Mouse (Mus musculus) forebrain, embryonic 11.5 days (tissue): Measurements from ENCODE around the gene Brinp3. TPM values are rescaled to one million over a fixed set of nuclear protein-coding genes. Genes with fewer than 3 reads are reported as not detected.

Source experiments
- ATAC-seq: fragments of 200-750 bp; cut with Nextera tagmentation; replicated peaks from 2 replicates; pipeline ENCODE4 v1.8.0; 2017; ENCODE audit warnings: moderate TSS enrichment; ENCODE audit not compliant: low FRiP score
- DNase-seq: peaks from one replicate; pipeline ENCODE4 v3.0.0-alpha.2; 2017; ENCODE audit warnings: low spot score
- H3K27ac ChIP-seq: fragments of 300-500 bp; sonication (generic); 2 replicates; pipeline ENCODE4 v1.5.1; 2014; ENCODE audit warnings: low read depth, low read length
- H3K27me3 ChIP-seq: fragments of 300-500 bp; sonication (generic); 2 replicates; pipeline ENCODE4 v1.6.1; 2014; ENCODE audit warnings: mild to moderate bottlenecking, low read length, mixed read lengths; ENCODE audit not compliant: control insufficient read depth, insufficient read depth
- H3K36me3 ChIP-seq: fragments of 300-500 bp; sonication (generic); 2 replicates; pipeline ENCODE4 v1.6.1; 2014; ENCODE audit warnings: mild to moderate bottlenecking, low read length, moderate library complexity, mixed read lengths; ENCODE audit not compliant: control insufficient read depth, insufficient read depth
- H3K4me1 ChIP-seq: fragments of 300-500 bp; sonication (generic); replicated peaks from 2 replicates; pipeline ENCODE4 v1.6.1; 2014; ENCODE audit warnings: low read length, mixed read lengths; ENCODE audit not compliant: control insufficient read depth, insufficient read depth
- H3K4me2 ChIP-seq: fragments of 300-500 bp; sonication (generic); 2 replicates; pipeline ENCODE4 v1.6.1; 2014; ENCODE audit warnings: low read depth, mild to moderate bottlenecking, low read length, moderate library complexity, mixed read lengths; ENCODE audit not compliant: severe bottlenecking
- H3K4me3 ChIP-seq: fragments of 300-500 bp; sonication (generic); 2 replicates; pipeline ENCODE4 v1.5.1; 2014; ENCODE audit warnings: low read depth, low read length
- H3K9ac ChIP-seq: fragments of 300-500 bp; sonication (generic); 2 replicates; pipeline ENCODE4 v1.6.1; 2014; ENCODE audit warnings: low read length
- H3K9me3 ChIP-seq: fragments of 300-500 bp; sonication (generic); 2 replicates; pipeline ENCODE4 v1.6.1; 2016; ENCODE audit warnings: low read length, mixed read lengths; ENCODE audit not compliant: control insufficient read depth
- WGBS: fragments of 180-500 bp; shearing (Covaris S2); extraction: QIAGEN DNeasy Blood & Tissue Kit; methylation state at CpG from one replicate; pipeline ENCODE4 v1.1.7; 2014; 5-methylcytosine and 5-hydroxymethylcytosine counted together
- polyA plus RNA-seq: library from polyadenylated mRNA; unstranded; fragments of >200 nt; fragmentation: Nextera tagmentation; extraction: Ambion mirVana; gene quantifications from 2 replicates; pipeline ENCODE4 v1.2.1, GENCODE M21; 2014

Gene Brinp3
- polyA plus RNA-seq, 1 experiment from 2014 or later = 2.1 TPM

DNA sequence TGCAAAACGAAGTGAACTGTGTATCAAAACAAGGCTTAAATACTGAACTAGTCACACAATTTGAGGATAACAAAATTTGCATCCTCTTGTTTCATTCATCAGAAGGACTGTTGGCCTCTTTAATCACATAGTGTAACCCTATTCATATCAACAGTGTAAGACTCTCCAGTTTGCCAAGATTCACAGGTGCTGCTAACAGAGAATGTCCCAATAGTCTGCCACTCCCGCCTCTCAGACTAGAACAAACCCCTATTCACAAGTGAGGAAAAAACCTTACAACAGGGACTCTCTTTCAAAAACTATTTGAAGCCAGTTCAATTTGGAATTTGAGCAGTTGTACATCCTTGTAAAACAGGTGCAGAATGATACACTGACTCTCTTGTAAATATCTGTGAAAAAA is 349.5 kb downstream of the Brinp3 start:
- no peak overlapping the region for H3K9ac ChIP-seq
- 69% methylated on average over 2 of the region's 2 CpGs for WGBS
- no peak for DNase-seq

GRCm38 (mm10) chr1:146848892-146849291 is 354.3 kb downstream of the Brinp3 start:
- no peak for ATAC-seq
- 92% methylated on average over 3 of the region's 3 CpGs for WGBS

More for the DNA sequence above, 349.5 kb downstream of the Brinp3 start:
- ATAC-seq = no peak
- Histone ChIP-seq H3K4me2 (no peak overlapping the region), H3K4me3 (no peak overlapping the region), H3K4me1 (no peaks in the 10 kb centered on the region), H3K36me3 (no peaks in the 10 kb centered on the region), H3K9me3 (no peaks in the 10 kb centered on the region), H3K27me3 (no peaks in the 10 kb centered on the region), H3K27ac (no peak overlapping the region)

DNA sequence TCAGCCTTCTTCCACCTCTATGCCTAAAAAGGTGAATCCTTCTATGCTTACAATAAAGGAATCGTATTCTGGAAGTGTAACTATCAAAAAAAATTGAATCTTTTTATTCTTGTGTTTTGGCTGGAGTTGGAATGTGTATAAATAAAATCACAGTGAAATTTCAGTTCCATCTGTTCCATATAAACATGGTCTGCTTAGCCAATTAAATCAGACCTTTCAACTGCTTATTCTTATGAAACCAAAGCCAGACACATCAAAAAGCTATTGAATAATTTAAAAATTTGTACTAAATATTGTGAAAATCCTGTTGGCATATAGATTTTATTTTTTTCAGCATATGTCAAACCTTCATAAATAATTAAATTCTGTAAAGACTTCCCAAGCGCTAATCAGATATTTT is 355.6 kb downstream of the Brinp3 start:
- no peaks in the 10 kb centered on the region for H3K27me3 ChIP-seq

More at GRCm38 (mm10) chr1:146848892-146849291, 354.3 kb downstream of the Brinp3 start:
- no peak for DNase-seq
- no peak overlapping the region for H3K4me2 ChIP-seq
- H3K4me1 ChIP-seq = no peaks in the 10 kb centered on the region
- no peaks in the 10 kb centered on the region for H3K36me3 ChIP-seq
- no peak overlapping the region for H3K27ac ChIP-seq
- no peaks in the 10 kb centered on the region for H3K27me3 ChIP-seq
- no peaks in the 10 kb centered on the region for H3K9me3 ChIP-seq
- H3K4me3 ChIP-seq = no peak overlapping the region
- H3K9ac ChIP-seq = no peak overlapping the region

GRCm38 (mm10) chr1:146898636-146899035 is 404.1 kb downstream of the Brinp3 start:
- H3K9ac ChIP-seq = no peak overlapping the region
- no peaks in the 10 kb centered on the region for H3K4me1 ChIP-seq
- no peak for ATAC-seq
- H3K4me2 ChIP-seq = no peak overlapping the region
- no peaks in the 10 kb centered on the region for H3K27me3 ChIP-seq
- no peak overlapping the region for H3K27ac ChIP-seq
- H3K4me3 ChIP-seq = no peak overlapping the region
- DNase-seq = no peak
- no peaks in the 10 kb centered on the region for H3K9me3 ChIP-seq
- no peaks in the 10 kb centered on the region for H3K36me3 ChIP-seq

More for the DNA sequence above, 355.6 kb downstream of the Brinp3 start:
- Histone ChIP-seq H3K36me3 (no peaks in the 10 kb centered on the region), H3K9ac (no peak overlapping the region), H3K4me2 (no peak overlapping the region), H3K4me1 (no peaks in the 10 kb centered on the region), H3K4me3 (no peak overlapping the region), H3K9me3 (no peaks in the 10 kb centered on the region), H3K27ac (no peak overlapping the region)
- ATAC-seq (no peak), DNase-seq (no peak)
- 75% methylated on average over 2 of the region's 2 CpGs for WGBS

DNA sequence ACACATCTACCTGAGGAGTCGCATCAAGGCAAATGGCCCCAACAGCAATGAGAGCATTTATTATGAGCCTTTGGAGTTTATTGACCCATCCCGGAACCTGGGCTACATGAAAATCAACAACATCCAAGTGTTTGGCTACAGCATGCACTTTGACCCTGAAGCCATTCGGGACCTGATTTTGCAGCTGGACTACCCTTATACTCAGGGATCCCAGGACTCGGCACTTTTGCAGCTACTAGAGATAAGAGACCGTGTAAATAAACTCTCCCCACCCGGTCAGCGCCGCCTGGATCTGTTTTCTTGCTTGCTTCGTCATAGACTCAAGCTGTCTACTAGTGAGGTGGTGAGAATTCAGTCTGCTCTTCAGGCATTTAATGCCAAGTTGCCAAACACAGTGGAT is 407.1 kb downstream of the Brinp3 start:
- Histone ChIP-seq H3K27ac (no peak overlapping the region), H3K4me3 (no peak overlapping the region), H3K9me3 (no peaks in the 10 kb centered on the region), H3K27me3 (no peaks in the 10 kb centered on the region), H3K4me2 (no peak overlapping the region), H3K9ac (no peak overlapping the region), H3K4me1 (no peaks in the 10 kb centered on the region), H3K36me3 (no peaks in the 10 kb centered on the region)
- no peak for DNase-seq
- 90% methylated on average over 9 of the region's 9 CpGs for WGBS
- ATAC-seq = no peak

- no peak overlapping the region for H3K27ac ChIP-seq
- H3K4me3 ChIP-seq = no peak overlapping the region
- no peaks in the 10 kb centered on the region for H3K9me3 ChIP-seq
- no peak for DNase-seq
- H3K36me3 ChIP-seq = no peaks in the 10 kb centered on the region
- no peak for ATAC-seq
- no peak overlapping the region for H3K4me2 ChIP-seq
- no peak overlapping the region for H3K9ac ChIP-seq
- no peaks in the 10 kb centered on the region for H3K4me1 ChIP-seq
- H3K27me3 ChIP-seq = no peaks in the 10 kb centered on the region
- 90% methylated on average over 6 of the region's 6 CpGs for WGBS
Observed at GRCm38 (mm10) chr1:146939463-146940389, 445.2 kb downstream of the Brinp3 start.
